Mouse (Mus musculus) heart, adult 2 months (tissue): Measurements from ENCODE around the gene Plekha5. TPM values are rescaled to one million over a fixed set of nuclear protein-coding genes. Genes with fewer than 3 reads are reported as not detected.

Experiments used
- DNase-seq, 2 experiments: peaks; one replicate each; pipeline ENCODE4 v3.0.0; 2021
- H3K27ac ChIP-seq: fragments of 200-600 bp; 2 replicates; pipeline ENCODE4 v1.8.1; 2022
- H3K27me3 ChIP-seq: fragments of 200-500 bp; 2 replicates; pipeline ENCODE4 v1.6.1; 2012; ENCODE audit warnings: mild to moderate bottlenecking, low read length, inconsistent platforms, mixed read lengths; ENCODE audit not compliant: control insufficient read depth, insufficient read depth
- H3K36me3 ChIP-seq: fragments of 200-500 bp; 2 replicates; pipeline ENCODE4 v1.6.1; 2012; ENCODE audit warnings: low read length, inconsistent platforms; ENCODE audit not compliant: control insufficient read depth, insufficient read depth
- H3K4me1 ChIP-seq: fragments of 200-500 bp; 2 replicates; pipeline ENCODE4 v1.6.1; 2011; ENCODE audit warnings: low read length; ENCODE audit not compliant: control insufficient read depth, insufficient read depth
- H3K4me3 ChIP-seq: fragments of 200-600 bp; 2 replicates; pipeline ENCODE4 v1.8.1; 2022
- H3K79me2 ChIP-seq: fragments of 200-500 bp; replicated peaks from 2 replicates; pipeline ENCODE4 v1.6.1; 2012; ENCODE audit warnings: mild to moderate bottlenecking, inconsistent platforms, low read length, moderate library complexity, mixed read lengths; ENCODE audit not compliant: control insufficient read depth, insufficient read depth
- H3K9ac ChIP-seq: fragments of 200-500 bp; 2 replicates; pipeline ENCODE4 v1.6.1; 2012; ENCODE audit warnings: low read depth, mild to moderate bottlenecking, control low read depth, inconsistent platforms, low read length, mixed read lengths
- CTCF ChIP-seq: fragments of 200-600 bp; IDR thresholded peaks from 2 replicates; pipeline ENCODE4 v1.8.1; 2022; ENCODE audit warnings: antibody characterized with exemption, mild to moderate bottlenecking, moderate library complexity
- EP300 ChIP-seq: fragments of 200-500 bp; IDR thresholded peaks from 2 replicates; pipeline ENCODE4 v1.6.1; 2011; ENCODE audit warnings: low read depth, low read length, control low read depth; ENCODE audit not compliant: insufficient read depth
- POLR2A ChIP-seq: fragments of 200-500 bp; IDR thresholded peaks from 2 replicates; pipeline ENCODE4 v1.6.1; 2011; ENCODE audit warnings: mild to moderate bottlenecking, low read depth, low read length, control low read depth; ENCODE audit not compliant: insufficient read depth
- WGBS: fragments of 180-500 bp; shearing (Covaris S2); methylation state at CpG from one replicate; pipeline ENCODE4 v1.1.7; 2018; 5-methylcytosine and 5-hydroxymethylcytosine counted together
- intact Hi-C: fragments of 180-260 bp; cut with DNase I; formaldehyde crosslinking; loops from one replicate; pipeline ENCODE4 v1.15.1; 2025
- polyA plus RNA-seq: library from polyadenylated mRNA; depleted of rRNA; stranded (reverse); fragments of >200 nt; gene quantifications from 2 replicates; pipeline ENCODE4 v1.2.3, GENCODE M21; 2012
- total RNA-seq, 2 experiments: library from RNA; stranded (reverse); gene quantifications; 2 replicates each; pipeline ENCODE4 v1.2.3; 2021

The Plekha5 gene
- total and polyA plus RNA-seq, 3 experiments: 19.6 to 26.0 (median 24.9) TPM

DNA sequence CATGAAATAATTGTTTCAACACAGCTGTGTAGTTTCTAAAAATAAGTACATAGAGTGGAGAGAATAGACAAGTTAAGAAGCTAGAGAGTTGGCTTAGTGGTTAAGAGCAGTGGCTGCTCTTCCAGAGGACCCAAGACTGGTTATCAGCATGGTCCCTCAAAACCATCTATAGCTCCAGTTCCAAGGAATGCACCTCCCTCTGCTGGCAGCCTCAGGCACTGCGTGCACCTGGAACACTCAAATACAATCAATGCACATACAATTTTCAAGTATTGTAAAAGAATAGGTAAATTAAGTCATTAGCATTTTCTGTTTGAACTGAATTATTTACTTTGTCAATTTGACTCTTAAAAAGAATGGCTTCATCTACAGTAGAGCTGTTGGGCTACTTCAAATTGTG is 93.3 kb downstream of the Plekha5 start:
- TF ChIP-seq CTCF (peak; percentile 87), EP300 (no peak)

DNA sequence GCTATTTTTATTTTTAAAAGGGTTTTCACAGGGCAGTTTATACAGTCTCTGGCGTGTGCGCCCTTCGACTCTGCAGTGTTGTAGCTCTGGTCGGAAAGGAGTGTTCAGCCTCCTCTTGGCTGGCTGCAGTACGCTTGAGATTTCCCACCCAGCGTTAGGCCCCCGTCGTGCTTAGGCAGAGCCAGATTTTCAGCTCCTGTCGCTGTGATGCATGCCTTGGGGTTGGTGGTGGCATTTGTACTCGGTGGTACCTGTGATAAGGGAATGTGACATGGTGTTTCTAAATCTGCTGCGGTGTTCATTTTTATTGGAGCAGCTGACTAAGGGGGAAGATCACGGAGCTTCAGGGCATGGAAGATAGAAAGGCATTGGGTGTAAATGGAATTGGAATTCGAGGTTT is 95.2 kb downstream of the Plekha5 start:
- H3K4me1 ChIP-seq: peaks cover 12% of the 10 kb centered on the region
- peak overlapping the region; percentile 31; the same call in 1 of the 2 replicates for H3K9ac ChIP-seq
- intact Hi-C loops: loop anchor here (5.0 kb wide), 2 partner anchors 37 to 103 kb away; partner anchors contain the start of gene Aebp2
- H3K27ac ChIP-seq: peak overlapping the region; percentile 42; the same call in 1 of the 2 replicates
- no peaks in the 10 kb centered on the region for H3K36me3 ChIP-seq
- peaks cover 1% of the 10 kb centered on the region; the same call in 1 of the 2 replicates for H3K79me2 ChIP-seq
- DNase-seq: no peak
- TF ChIP-seq CTCF: no peak
- TF ChIP-seq EP300: no peak
- no peak for TF ChIP-seq POLR2A
- no peaks in the 10 kb centered on the region for H3K27me3 ChIP-seq
- H3K4me3 ChIP-seq: no peak overlapping the region
- WGBS: 58% methylated on average over 13 of the region's 13 CpGs

More for the DNA sequence above, 93.3 kb downstream of the Plekha5 start:
- intact Hi-C loops: loop anchor here (5.0 kb wide), 2 partner anchors 35 to 105 kb away; partner anchors contain the start of gene Aebp2
- WGBS: 95% methylated on average over 1 of the region's 1 CpGs
- no peak overlapping the region for H3K27ac ChIP-seq
- H3K9ac ChIP-seq: no peak overlapping the region
- H3K4me3 ChIP-seq: no peak overlapping the region
- H3K79me2 ChIP-seq: peaks cover 1% of the 10 kb centered on the region; the same call in 1 of the 2 replicates
- no peaks in the 10 kb centered on the region for H3K27me3 ChIP-seq
- DNase-seq: peak in 1 of 2 experiments; percentile 53
- H3K4me1 ChIP-seq: peaks cover 9% of the 10 kb centered on the region
- H3K36me3 ChIP-seq: no peaks in the 10 kb centered on the region

DNA sequence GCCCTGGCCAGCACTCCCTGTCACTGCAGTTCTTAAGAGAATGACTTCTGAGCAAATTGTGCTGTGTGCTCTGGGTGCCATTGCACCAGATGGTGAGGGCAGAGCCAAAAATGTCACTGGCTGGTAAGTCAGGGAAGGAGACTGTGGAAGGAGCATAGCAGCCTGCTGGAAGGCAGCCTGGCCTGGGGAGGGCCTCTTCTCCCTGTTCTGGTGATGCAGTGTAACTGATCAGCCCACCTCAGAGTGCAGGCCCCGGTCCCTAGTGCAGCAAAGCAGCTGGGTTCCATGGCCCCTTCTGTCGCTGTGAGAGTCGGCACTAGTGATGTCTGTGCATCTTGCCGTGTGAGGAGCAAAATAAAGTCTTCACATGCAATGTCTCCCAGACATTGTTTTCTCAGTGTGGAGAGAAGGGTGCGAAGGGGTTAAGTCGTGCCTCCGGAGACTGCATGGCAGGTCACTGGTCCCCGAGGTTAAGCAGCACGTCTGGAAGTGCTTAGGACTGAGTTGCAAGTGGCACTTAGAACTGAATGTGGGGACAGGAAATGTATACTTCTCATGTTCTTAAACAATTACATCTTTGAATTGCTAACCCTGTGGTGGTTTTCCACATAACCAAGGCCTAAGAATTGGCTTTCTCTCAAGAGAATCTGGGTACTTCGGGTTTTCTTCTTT is 95.8 kb downstream of the Plekha5 start:
- Histone ChIP-seq H3K27ac (peak overlapping the region; percentile 3; the same call in 1 of the 2 replicates), H3K9ac (no peak overlapping the region), H3K36me3 (no peaks in the 10 kb centered on the region), H3K79me2 (peaks cover 1% of the 10 kb centered on the region; the same call in 1 of the 2 replicates), H3K4me1 (peaks cover 10% of the 10 kb centered on the region), H3K27me3 (no peaks in the 10 kb centered on the region), H3K4me3 (no peak overlapping the region)
- TF ChIP-seq POLR2A (no peak), EP300 (no peak), CTCF (no peak)
- 54% methylated on average over 10 of the region's 10 CpGs for WGBS
- peak in 1 of 2 experiments; percentile 14 for DNase-seq
- intact Hi-C loops: loop anchor here (5.0 kb wide), 2 partner anchors 37 to 103 kb away; partner anchors contain the start of gene Aebp2

DNA sequence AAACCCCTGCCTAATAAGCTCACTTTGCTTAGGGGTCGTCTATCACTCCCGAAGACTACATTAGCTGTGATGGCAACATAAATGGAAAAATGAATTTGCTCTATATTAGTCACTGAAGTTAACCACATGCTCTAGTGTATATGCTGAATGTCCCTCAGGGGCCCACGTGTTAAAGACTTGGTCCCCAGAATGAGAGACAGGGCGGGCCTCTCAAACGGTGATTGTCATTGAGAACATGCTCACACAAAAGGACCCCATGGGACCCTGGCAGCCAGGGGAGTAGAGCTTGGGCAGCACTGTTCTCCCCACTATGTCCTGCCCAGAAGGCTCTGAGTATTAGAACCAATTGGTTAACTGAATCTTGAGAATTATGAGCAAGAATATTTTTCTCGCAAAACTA is 97.1 kb downstream of the Plekha5 start:
- 63% methylated on average over 6 of the region's 6 CpGs for WGBS
- no peaks in the 10 kb centered on the region for H3K27me3 ChIP-seq
- peaks cover 1% of the 10 kb centered on the region; the same call in 1 of the 2 replicates for H3K79me2 ChIP-seq
- no peak overlapping the region for H3K9ac ChIP-seq
- DNase-seq: no peak
- TF ChIP-seq EP300 (no peak), CTCF (no peak), POLR2A (no peak)
- H3K36me3 ChIP-seq: no peaks in the 10 kb centered on the region
- H3K27ac ChIP-seq: no peak overlapping the region
- H3K4me1 ChIP-seq: peaks cover 7% of the 10 kb centered on the region
- H3K4me3 ChIP-seq: no peak overlapping the region
- intact Hi-C loops: no loop called here

DNA sequence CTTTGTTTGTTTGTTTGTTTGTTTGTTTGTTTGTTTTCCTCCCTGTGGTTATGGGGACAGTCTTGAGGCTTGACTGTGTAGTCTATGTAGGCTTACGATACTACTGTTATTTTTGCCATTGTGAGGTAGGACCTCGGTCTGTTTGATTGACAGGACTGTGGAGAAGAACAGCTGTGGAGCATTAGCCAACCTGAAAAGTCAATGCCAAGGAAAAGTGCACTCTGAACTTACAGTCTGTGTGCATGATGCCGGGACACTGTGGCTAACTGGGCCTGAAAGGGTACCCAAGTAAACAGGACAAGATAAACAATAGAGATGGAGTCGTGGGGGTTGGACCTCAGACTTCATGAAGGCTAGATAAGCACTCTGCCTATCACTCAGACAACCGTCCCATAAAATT is 98.0 kb downstream of the Plekha5 start:
- no peaks in the 10 kb centered on the region for H3K36me3 ChIP-seq
- 50% methylated on average over 5 of the region's 5 CpGs for WGBS
- intact Hi-C loops: no loop called here
- TF ChIP-seq EP300 (no peak), POLR2A (no peak), CTCF (no peak)
- 0 out of 2 replicates have a peak, but pooled peaks cover 1% of the 10 kb centered on the region for H3K79me2 ChIP-seq
- peaks cover 7% of the 10 kb centered on the region for H3K4me1 ChIP-seq
- no peaks in the 10 kb centered on the region for H3K27me3 ChIP-seq
- H3K4me3 ChIP-seq: no peak overlapping the region
- no peak overlapping the region for H3K27ac ChIP-seq
- no peak for DNase-seq
- H3K9ac ChIP-seq: no peak overlapping the region

DNA sequence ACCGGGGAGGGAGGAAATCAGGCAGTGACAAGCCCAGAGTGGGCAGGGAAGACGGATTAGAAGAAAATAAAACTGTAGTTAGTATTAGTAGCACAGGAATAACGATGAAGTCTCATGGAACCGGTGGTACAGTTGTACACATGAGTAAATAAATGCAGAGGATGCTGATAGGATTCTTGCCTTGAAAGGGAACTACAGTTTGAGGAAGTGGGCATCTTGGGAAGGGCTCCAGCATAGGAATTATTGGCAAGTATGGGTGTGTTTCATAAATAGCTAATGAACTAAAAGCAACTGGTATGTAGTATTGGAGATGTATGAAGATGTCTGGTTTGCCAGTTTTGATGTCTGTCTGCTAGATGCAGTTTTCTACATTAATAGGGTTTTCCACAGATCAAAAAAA is 99.7 kb downstream of the Plekha5 start:
- no peaks in the 10 kb centered on the region for H3K36me3 ChIP-seq
- no peak overlapping the region for H3K4me3 ChIP-seq
- no peak overlapping the region for H3K9ac ChIP-seq
- H3K4me1 ChIP-seq: peaks cover 7% of the 10 kb centered on the region
- DNase-seq: no peak
- WGBS: 55% methylated on average over 4 of the region's 4 CpGs
- H3K27ac ChIP-seq: no peak overlapping the region
- intact Hi-C loops: no loop called here
- TF ChIP-seq POLR2A: no peak
- no peak for TF ChIP-seq CTCF
- TF ChIP-seq EP300: no peak
- H3K79me2 ChIP-seq: 0 out of 2 replicates have a peak, but pooled peaks cover 1% of the 10 kb centered on the region
- H3K27me3 ChIP-seq: no peaks in the 10 kb centered on the region
